Mouse (Mus musculus): ENCODE data around the gene Prkcz. TPM values are rescaled to one million over a fixed set of nuclear protein-coding genes. Genes with fewer than 3 reads are reported as not detected.

Gene Prkcz
- polyA plus RNA-seq, 3 experiments from 2014 or later = 9.8 to 14.1 (median 11.4) TPM

DNA sequence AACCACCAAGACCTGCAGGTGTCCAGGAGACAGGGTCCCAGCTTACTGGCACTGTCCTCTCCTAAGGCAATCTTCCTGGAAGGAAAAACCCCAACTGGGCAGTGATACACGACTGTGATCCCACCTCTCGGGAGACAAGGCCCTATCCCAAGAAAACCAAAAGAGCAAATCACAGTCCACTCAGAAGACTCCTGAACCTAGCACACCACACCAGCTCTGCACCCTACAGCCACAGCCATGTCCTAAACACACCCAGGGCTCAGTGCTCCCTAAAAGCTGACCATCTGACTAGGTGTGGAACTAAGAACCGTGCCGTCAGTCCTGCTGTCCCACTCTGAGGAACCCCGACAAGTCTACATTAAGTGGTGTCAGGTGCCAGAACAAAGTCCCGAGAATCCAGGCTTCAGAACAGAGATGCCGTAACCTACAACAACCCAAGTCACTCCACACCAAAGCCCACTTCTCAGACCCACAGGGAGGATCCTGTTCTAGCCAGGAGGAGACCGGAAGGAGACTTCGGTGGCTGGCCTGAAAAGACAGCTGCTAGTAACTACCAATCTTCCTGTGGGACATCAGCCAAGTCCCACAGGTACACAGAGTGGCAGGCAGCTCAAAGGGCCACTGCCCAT, 142.9 kb downstream of the Prkcz start:
- no peak for ATAC-seq

GRCm38 (mm10) chr4:155217241-155218103, 143.7 kb downstream of the Prkcz start:
- peak; percentile 75 for ATAC-seq

DNA sequence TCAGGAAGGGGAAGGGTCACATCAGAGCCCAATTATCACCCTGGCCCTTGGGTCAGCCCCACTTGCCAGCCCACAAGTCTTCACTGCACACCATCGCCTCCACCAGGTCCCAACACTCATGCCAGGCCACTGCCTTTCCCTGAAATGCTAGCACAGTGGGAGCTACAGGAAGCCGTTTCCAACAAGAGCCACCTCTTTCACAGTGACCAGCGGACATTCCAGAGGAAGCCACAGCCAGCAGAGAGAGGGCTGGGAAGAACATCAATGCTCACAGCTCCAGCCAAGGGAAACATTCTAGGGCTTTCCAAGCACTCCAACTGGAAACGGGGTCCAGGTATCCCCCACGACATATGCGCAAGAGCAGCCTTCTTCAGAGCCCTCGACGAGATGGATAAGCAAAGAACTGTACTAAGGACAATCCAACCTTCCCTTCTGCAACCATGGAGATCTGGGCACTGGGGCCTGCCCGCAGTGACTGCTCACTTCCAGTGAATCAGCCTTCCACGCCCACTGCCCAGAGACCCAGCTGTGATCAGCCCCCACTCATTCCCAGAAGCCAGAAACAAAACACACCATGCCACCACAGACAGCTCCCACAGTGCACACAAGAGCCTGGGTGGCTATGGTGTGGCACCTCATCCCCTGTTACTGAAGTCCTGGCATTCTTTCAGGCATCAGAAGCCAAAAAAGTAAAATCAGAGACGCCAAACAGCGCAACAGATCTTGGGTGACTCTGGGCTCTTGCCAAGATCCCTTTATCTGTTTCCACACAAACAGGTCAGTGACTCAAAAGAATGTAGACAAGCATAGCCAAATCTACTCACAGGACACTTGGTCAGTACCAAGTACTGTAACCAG, 145.2 kb downstream of the Prkcz start:
- no peak for ATAC-seq

DNA sequence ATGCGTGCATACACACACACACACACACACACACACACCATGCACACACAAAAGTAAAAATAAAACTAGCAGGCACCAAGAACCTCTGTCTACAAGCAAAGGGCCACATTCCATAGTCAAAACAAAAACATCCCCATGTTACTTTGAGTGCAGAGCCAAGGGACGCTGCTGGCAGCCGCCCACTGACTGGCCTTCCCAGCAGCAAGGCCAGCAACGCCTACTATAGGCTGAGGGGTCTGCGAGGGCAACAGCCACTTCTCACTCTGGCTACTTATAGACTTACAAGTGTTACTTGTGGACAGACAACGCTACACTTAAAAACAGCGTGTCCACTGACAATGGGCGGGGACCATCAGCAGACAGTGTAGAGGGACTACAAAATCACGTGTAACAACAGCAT, 146.0 kb downstream of the Prkcz start:
- ATAC-seq = no peak

GRCm38 (mm10) chr4:155214793-155215192, 146.4 kb downstream of the Prkcz start:
- no peak for ATAC-seq

- ATAC-seq = no peak
Measured at GRCm38 (mm10) chr4:155214188-155214587, 147.0 kb downstream of the Prkcz start.

DNA sequence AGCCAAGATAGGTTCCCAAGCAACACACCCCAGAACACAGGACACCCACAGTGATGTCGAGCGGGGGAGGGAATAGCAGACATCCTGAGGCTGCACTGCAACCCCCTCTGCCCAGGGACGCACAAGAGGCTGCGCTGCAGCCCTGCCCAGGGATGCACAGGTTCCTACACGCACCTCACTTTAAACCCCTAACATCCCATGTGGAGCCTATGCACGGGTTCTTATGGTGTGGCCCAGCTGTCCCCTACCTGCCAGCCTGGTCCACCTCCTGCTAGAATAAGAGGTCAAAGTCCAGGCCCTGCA, 147.5 kb downstream of the Prkcz start:
- ATAC-seq = no peak

DNA sequence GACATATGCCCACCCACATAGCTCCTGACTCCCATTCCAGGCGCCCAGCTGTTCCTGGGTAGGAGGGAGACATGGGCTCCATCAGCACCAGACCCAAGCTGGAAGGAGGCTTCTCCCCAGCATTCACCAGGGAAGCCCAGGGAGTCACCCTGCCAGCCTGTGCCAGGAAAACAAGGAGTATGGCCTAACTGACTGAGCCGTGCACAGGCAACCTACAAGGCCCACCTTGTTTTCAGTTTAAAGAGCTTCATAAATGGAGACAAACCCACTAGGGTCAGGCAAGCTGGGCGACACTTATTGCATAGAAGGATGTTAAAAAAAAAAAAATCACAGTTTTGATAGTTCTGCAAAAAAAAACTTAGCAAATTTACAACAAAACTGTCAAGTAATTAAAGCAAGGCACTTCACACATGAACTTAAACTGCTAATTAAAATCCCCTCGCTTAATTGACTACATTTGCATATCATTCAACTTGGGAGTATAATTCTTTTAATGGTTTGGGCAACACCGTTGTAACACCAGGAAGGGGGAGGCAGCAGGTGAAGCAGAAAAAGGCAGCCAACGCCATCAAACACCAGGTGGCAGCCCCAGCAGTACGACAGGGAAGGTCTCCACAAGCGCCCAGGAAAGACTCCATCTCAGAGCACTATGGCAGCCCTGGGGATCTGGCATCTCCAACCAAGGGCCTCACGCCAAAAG, 148.0 kb downstream of the Prkcz start:
- no peak for ATAC-seq

Other genes starting within 250 kb of the Prkcz start
- gene Ski, start 138.8 kb downstream of the Prkcz start, polyA plus RNA-seq (2017; shearing (Covaris generic)) = 10 to 100 TPM; 10.7 to 26.8 (median 26.8) TPM
- 10 to 100 TPM; 44.3 to 57.3 (median 51.6) TPM for gene Faap20, start 111.6 kb downstream of the Prkcz start, polyA plus RNA-seq (2017; shearing (Covaris generic))
- 1 to 10 TPM in 1 of 3 experiments, not detected in 2; 1.1 TPM for gene Gabrd, start 36.8 kb upstream of the Prkcz start, polyA plus RNA-seq (2017; shearing (Covaris generic))
- gene Cfap74, start 47.8 kb upstream of the Prkcz start, polyA plus RNA-seq (2017; shearing (Covaris generic)) = 1 to 10 TPM in 2 of 3 experiments, under 1 TPM in 1; 0.47 to 3.1 (median 3.1) TPM
- gene Tmem52, start 107.8 kb upstream of the Prkcz start, polyA plus RNA-seq (2017; shearing (Covaris generic)) = not detected
- 100 to 1,000 TPM in 1 of 3 experiments, 10 to 100 TPM in 2; 86.6 to 332 (median 86.7) TPM for gene Gnb1, start 130.0 kb upstream of the Prkcz start, polyA plus RNA-seq (2017; shearing (Covaris generic))
- 10 to 100 TPM; 50.9 to 55.9 (median 53.2) TPM for gene Nadk, start 201.0 kb upstream of the Prkcz start, polyA plus RNA-seq (2017; shearing (Covaris generic))
- 1 to 10 TPM; 7.9 to 9.1 (median 8.5) TPM for gene Slc35e2, start 240.1 kb upstream of the Prkcz start, polyA plus RNA-seq (2017; shearing (Covaris generic))